Mouse (Mus musculus) testis, adult 2 months (tissue): ENCODE measurements around the gene Stat5b.

Experiments
- CTCF ChIP-seq: fragments of 200-500 bp; IDR thresholded peaks from 2 replicates; pipeline ENCODE4 v1.5.1; 2012; ENCODE audit warnings: low read depth, mild to moderate bottlenecking, inconsistent platforms, low read length, moderate library complexity; ENCODE audit not compliant: control insufficient read depth, insufficient read depth, insufficient replicate concordance
- POLR2A ChIP-seq: fragments of 200-500 bp; IDR thresholded peaks from 2 replicates; pipeline ENCODE4 v1.6.1; 2012; ENCODE audit warnings: low read depth, mild to moderate bottlenecking, inconsistent platforms, low read length, moderate library complexity; ENCODE audit not compliant: control insufficient read depth

- TF ChIP-seq POLR2A (no peak), CTCF (no peak)
Measured at GRCm38 (mm10) chr11:100879321-100880078, 29.0 kb upstream of the Stat5b start.
